Mouse (Mus musculus): ENCODE measurements at regions not wholly inside any gene's neighbourhood (a gene's known extent, or its start where the extent isn't known, plus 50 kb on each side); places are given as distances from the start of the nearest gene placed in this dataset.
"Not testable (repeated sequence)": the region's sequence is repeated elsewhere in the genome, so short reads cannot be mapped to it uniquely, and the experiment has no call there.

- no peak for TF ChIP-seq POLR2A (IDR thresholded peaks at IDR 0.05; ENCODE audit: borderline replicate concordance, extremely low read depth, low read depth, low read length)
- no peak for TF ChIP-seq CTCF (IDR thresholded peaks at IDR 0.05; ENCODE audit: insufficient read depth, low read length)
- no peak for DNase-seq
- 60% methylated on average over 7 of the region's 7 CpGs for WGBS
- H3K4me1 ChIP-seq (ENCODE audit: control insufficient read depth, insufficient read depth, low read length): peaks cover 10% of the 10 kb centered on the region
- H3K4me3 ChIP-seq (replicated peaks; ENCODE audit: extremely low read depth, low read depth, low read length): no peak overlapping the region
These were observed 105.2 kb upstream of the Fhl2 start for GRCm38 (mm10) chr1:43301866-43302571.

- WGBS: 47% methylated on average over 7 of the region's 7 CpGs
- DNase-seq: no peak
- no peak for TF ChIP-seq POLR2A (IDR thresholded peaks at IDR 0.05; ENCODE audit: borderline replicate concordance, extremely low read depth, low read depth, low read length)
- no peak for TF ChIP-seq CTCF (IDR thresholded peaks at IDR 0.05; ENCODE audit: insufficient read depth, low read length)
- Histone ChIP-seq H3K4me3 (replicated peaks; ENCODE audit: extremely low read depth, low read depth, low read length) (no peak overlapping the region), H3K4me1 (ENCODE audit: control insufficient read depth, insufficient read depth, low read length) (peaks cover 10% of the 10 kb centered on the region)
These were observed 105.9 kb upstream of the Fhl2 start for GRCm38 (mm10) chr1:43302657-43303056.

- no peak for DNase-seq
- WGBS: 46% methylated on average over 9 of the region's 9 CpGs
- H3K4me3 ChIP-seq (replicated peaks; ENCODE audit: extremely low read depth, low read depth, low read length): no peak overlapping the region
These were observed 108.8 kb upstream of the Fhl2 start for GRCm38 (mm10) chr1:43305349-43306278.

GRCm38 (mm10) chr1:43310711-43311695 lies 114.2 kb upstream of the Fhl2 start:
- TF ChIP-seq CTCF (IDR thresholded peaks at IDR 0.05; ENCODE audit: insufficient read depth, low read length) (no peak), POLR2A (IDR thresholded peaks at IDR 0.05; ENCODE audit: borderline replicate concordance, extremely low read depth, low read depth, low read length) (no peak)
- H3K4me3 ChIP-seq (replicated peaks; ENCODE audit: extremely low read depth, low read depth, low read length): no peak overlapping the region
- H3K4me1 ChIP-seq (ENCODE audit: control insufficient read depth, insufficient read depth, low read length): peaks cover 6% of the 10 kb centered on the region
- 40% methylated on average over 16 of the region's 16 CpGs for WGBS
- DNase-seq: no peak

More at GRCm38 (mm10) chr1:43305349-43306278, 108.8 kb upstream of the Fhl2 start:
- TF ChIP-seq CTCF (IDR thresholded peaks at IDR 0.05; ENCODE audit: insufficient read depth, low read length) (no peak), POLR2A (IDR thresholded peaks at IDR 0.05; ENCODE audit: borderline replicate concordance, extremely low read depth, low read depth, low read length) (no peak)
- H3K4me1 ChIP-seq (ENCODE audit: control insufficient read depth, insufficient read depth, low read length): peaks cover 8% of the 10 kb centered on the region

GRCm38 (mm10) chr1:43316331-43316730 lies 119.5 kb upstream of the Fhl2 start:
- WGBS: 77% methylated on average over 12 of the region's 12 CpGs
- H3K4me3 ChIP-seq (replicated peaks; ENCODE audit: extremely low read depth, low read depth, low read length); H3K4me1 ChIP-seq (ENCODE audit: control insufficient read depth, insufficient read depth, low read length); DNase-seq: not testable (repeated sequence)

GRCm38 (mm10) chr1:43317076-43317871 lies 120.5 kb upstream of the Fhl2 start:
- no peak for TF ChIP-seq POLR2A (IDR thresholded peaks at IDR 0.05; ENCODE audit: borderline replicate concordance, extremely low read depth, low read depth, low read length)
- no peak for TF ChIP-seq CTCF (IDR thresholded peaks at IDR 0.05; ENCODE audit: insufficient read depth, low read length)
- DNase-seq: no peak
- Histone ChIP-seq H3K4me3 (replicated peaks; ENCODE audit: extremely low read depth, low read depth, low read length) (no peak overlapping the region), H3K4me1 (ENCODE audit: control insufficient read depth, insufficient read depth, low read length) (no peaks in the 10 kb centered on the region)
- WGBS: 79% methylated on average over 3 of the region's 3 CpGs

- DNase-seq; H3K4me1 ChIP-seq (ENCODE audit: control insufficient read depth, insufficient read depth, low read length); H3K4me3 ChIP-seq (replicated peaks; ENCODE audit: extremely low read depth, low read depth, low read length): not testable (repeated sequence)
- WGBS: 95% methylated on average over 10 of the region's 10 CpGs
These were observed 110.9 kb upstream of the Nck2 start for GRCm38 (mm10) chr1:43333488-43333887.

- TF ChIP-seq CTCF (IDR thresholded peaks at IDR 0.05; ENCODE audit: insufficient read depth, low read length): no peak
- no peak for TF ChIP-seq POLR2A (IDR thresholded peaks at IDR 0.05; ENCODE audit: borderline replicate concordance, extremely low read depth, low read depth, low read length)
- Histone ChIP-seq H3K4me3 (replicated peaks; ENCODE audit: extremely low read depth, low read depth, low read length) (no peak overlapping the region), H3K4me1 (ENCODE audit: control insufficient read depth, insufficient read depth, low read length) (peaks cover 7% of the 10 kb centered on the region)
- WGBS: 57% methylated on average over 3 of the region's 3 CpGs
- DNase-seq: peak; percentile 10
These were observed 107.1 kb upstream of the Nck2 start for GRCm38 (mm10) chr1:43337168-43337784.

All from lung, adult 2 months (tissue).